Mouse (Mus musculus) megakaryocyte-erythroid progenitor cell, adult 5 weeks (primary cell): Measurements from ENCODE around the gene Tmf1. TPM values are rescaled to one million over a fixed set of nuclear protein-coding genes. Genes with fewer than 3 reads are reported as not detected.

Experiments used
- polyA plus RNA-seq: library from polyadenylated mRNA; stranded (reverse); fragments of >175 nt; gene quantifications from 2 replicates; pipeline ENCODE4 v1.2.3, GENCODE M21; 2012

Gene Tmf1
- polyA plus RNA-seq, result 6.6 and 8.3 TPM in 2 replicates

GRCm38 (mm10) chr6:97178491-97179366 is at the start of gene Tmf1:
Tmf1 (minus strand) TSS chr6:97179122.

DNA sequence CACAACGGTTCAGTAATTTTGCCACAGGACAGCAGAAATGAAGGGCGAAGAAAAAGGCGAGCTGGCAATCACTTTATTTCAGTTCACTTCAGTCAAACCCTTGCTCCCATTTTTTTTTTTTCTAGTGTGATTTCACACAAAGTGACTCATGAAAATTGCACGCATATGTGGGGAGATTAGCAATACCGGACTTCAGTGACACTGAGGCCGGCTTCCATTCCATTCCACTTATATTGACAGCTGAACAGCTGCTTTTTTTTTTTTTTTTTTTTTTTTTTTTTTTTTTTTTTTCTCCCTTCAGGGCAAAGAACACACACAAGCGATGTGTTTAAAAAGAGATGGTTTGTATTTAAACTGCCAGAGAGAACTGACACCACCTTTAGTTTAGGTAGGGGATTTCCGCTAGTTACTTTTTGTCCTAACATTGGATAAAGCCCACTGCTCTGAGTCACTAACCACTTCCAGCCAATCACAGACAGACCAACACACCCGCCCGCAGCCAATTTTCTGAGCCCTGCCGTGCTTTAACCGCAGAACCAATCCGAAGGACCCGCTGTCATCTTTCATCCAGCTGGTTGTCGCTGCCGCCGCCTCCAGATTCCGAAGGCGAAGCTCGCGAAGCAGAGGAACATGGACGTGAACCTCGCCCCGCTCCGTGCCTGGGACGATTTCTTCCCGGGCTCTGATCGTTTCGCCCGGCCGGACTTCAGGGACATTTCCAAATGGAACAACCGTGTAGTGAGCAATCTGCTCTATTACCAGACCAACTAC is 31.5 kb upstream of the Tmf1 start, which contains the start of gene Arl6ip5:
Arl6ip5 (plus strand) TSS at position 499 of the 771 bp plus-strand sequence.

DNA sequence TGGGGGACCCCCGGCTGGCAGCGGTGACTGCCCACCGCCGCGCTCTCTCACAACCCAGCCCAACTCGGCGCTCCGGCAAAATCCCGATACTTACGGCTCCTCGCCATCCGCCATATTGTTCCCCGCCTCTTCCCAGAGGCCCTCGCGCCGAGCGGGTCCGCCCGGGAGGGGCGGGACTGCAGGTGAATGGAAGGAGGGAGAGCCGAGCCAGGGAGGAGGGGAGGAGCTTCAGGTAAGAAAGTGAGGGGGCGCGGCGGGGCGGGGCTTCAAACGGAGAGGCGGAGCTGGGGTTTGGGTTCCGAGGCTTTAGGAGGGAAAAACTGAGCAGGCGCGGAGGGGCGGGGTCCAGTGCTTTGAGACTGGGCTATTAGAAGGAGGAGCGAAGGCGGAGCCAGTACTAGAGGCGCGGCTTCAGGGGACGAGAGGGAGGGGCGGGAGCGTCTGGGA is 26.5 kb upstream of the Tmf1 start, which contains the start of gene Uba3:
Uba3 (minus strand) TSS at position 209 of the 447 bp plus-strand sequence.

GRCm38 (mm10) chr6:97148383-97149251 is 30.3 kb downstream of the Tmf1 start, which contains the start of gene Eogt:
Eogt (minus strand) TSS chr6:97149182.

Other genes starting within 250 kb of the Tmf1 start
- gene Fam19a4, start 118.7 kb downstream of the Tmf1 start, polyA plus RNA-seq, result not detected in 2 replicates
- gene Eogt, start 29.9 kb downstream of the Tmf1 start, polyA plus RNA-seq, result 0.20 and 0.32 TPM in 2 replicates
- gene Uba3, start 26.5 kb upstream of the Tmf1 start, polyA plus RNA-seq, result 6.6 and 8.6 TPM in 2 replicates
- 21.9 and 23.9 TPM in 2 replicates for gene Arl6ip5, start 31.6 kb upstream of the Tmf1 start, polyA plus RNA-seq
- gene Lmod3, start 73.6 kb upstream of the Tmf1 start, polyA plus RNA-seq, result not detected in 2 replicates